ENCODE assay signal across 8 mouse cellular contexts in genomic region chr6:86471317-86471716, GRCm38 (mm10). TPM values are rescaled to one million over a fixed set of nuclear protein-coding genes. Genes with fewer than 3 reads are reported as not detected.
A peak's percentile ranks its signal among the peaks of the same experiment; 100 is the strongest.
DNase-seq lines count a peak whose midpoint lies in the region; ATAC-seq and TF ChIP-seq lines count a peak whose summit lies in the region.

No protein-coding gene starts in this region.

- no peaks in the 10 kb centered on the region for H3K27me3 ChIP-seq in E14TG2a.4 (ENCODE audit: insufficient read depth, low read length)
- no peaks in the 10 kb centered on the region for H3K27me3 ChIP-seq in forebrain, postnatal 0 days (ENCODE audit: insufficient read depth, low read length)
- H3K27me3 ChIP-seq in liver, embryonic 14.5 days (ENCODE audit: control insufficient read depth, insufficient read depth, low read length): no peaks in the 10 kb centered on the region

- ATAC-seq in forebrain, postnatal 0 days: no peak
- ATAC-seq in liver, embryonic 14.5 days (ENCODE audit: insufficient read depth): no peak

- no peak for DNase-seq in gastrocnemius, adult 2 months
- DNase-seq in gastrocnemius, postnatal 4 days (ENCODE audit: low spot score in 2 of 2): no peak
- no peak for DNase-seq in forebrain, postnatal 0 days
- no peak for DNase-seq in liver, embryonic 14.5 days (ENCODE audit: low read depth in 3 of 3, low spot score in 3 of 3)
- DNase-seq in right cerebral cortex, adult 2 months (ENCODE audit: low spot score in 2 of 2): no peak
- DNase-seq in frontal cortex, adult 2 months (ENCODE audit: extremely low spot score in 1 of 2, low spot score in 1 of 2): no peak
- no peak for DNase-seq in spleen, postnatal 10 days (ENCODE audit: low spot score in 2 of 2)

- no peak for TF ChIP-seq CTCF in gastrocnemius, adult 2 months (IDR thresholded peaks at IDR 0.05)
- no peak for TF ChIP-seq CTCF in E14TG2a.4 (conservative IDR thresholded peaks at IDR 0.05; ENCODE audit: low read length)
- no peak for TF ChIP-seq CTCF in forebrain, postnatal 0 days (IDR thresholded peaks at IDR 0.05; ENCODE audit: low read depth)
- TF ChIP-seq CTCF in liver, embryonic 14.5 days (IDR thresholded peaks at IDR 0.05; ENCODE audit: low read depth): no peak

- TF ChIP-seq EP300 in liver, embryonic 14.5 days (IDR thresholded peaks at IDR 0.05; ENCODE audit: low read depth): no peak

- H3K4me2 ChIP-seq in forebrain, postnatal 0 days (ENCODE audit: low read depth): peak overlapping the region; percentile 75; the same call in 1 of the 2 replicates
- H3K4me2 ChIP-seq in liver, embryonic 14.5 days (ENCODE audit: low read depth): peak overlapping the region; percentile 89

- H3K4me3 ChIP-seq in gastrocnemius, adult 2 months: peak overlapping the region; percentile 73
- peak overlapping the region; percentile 81 for H3K4me3 ChIP-seq in E14TG2a.4 (replicated peaks; ENCODE audit: low read length)
- H3K4me3 ChIP-seq in forebrain, postnatal 0 days (ENCODE audit: low read depth, low read length): no peak overlapping the region
- H3K4me3 ChIP-seq in liver, embryonic 14.5 days (ENCODE audit: insufficient read depth in 1 of 2, low read depth in 2 of 2, low read length in 2 of 2): peak overlapping the region; percentile 58 to 73

- peak overlapping the region; percentile 92 for H3K27ac ChIP-seq in gastrocnemius, adult 2 months
- 0 out of 2 replicates have a peak overlapping the region, but pooled peaks have one; percentile 85 for H3K27ac ChIP-seq in forebrain, postnatal 0 days (ENCODE audit: low read depth, low read length)
- H3K27ac ChIP-seq in liver, embryonic 14.5 days: peak overlapping the region; percentile 65

- intact Hi-C loops in gastrocnemius, adult 2 months (cut with DNase I): no loop called here

- H3K4me1 ChIP-seq in E14TG2a.4 (replicated peaks; ENCODE audit: low read depth, low read length): peaks cover 55% of the 10 kb centered on the region
- H3K4me1 ChIP-seq in forebrain, postnatal 0 days (ENCODE audit: insufficient read depth): peaks cover 8% of the 10 kb centered on the region
- peaks cover 15 to 22% of the 10 kb centered on the region in 2 experiments for H3K4me1 ChIP-seq in liver, embryonic 14.5 days (replicated peaks; ENCODE audit: control insufficient read depth in 2 of 2, insufficient read depth in 2 of 2, low read length in 1 of 2)

- WGBS in forebrain, postnatal 0 days: 93% methylated on average over 3 of the region's 3 CpGs
- 49% methylated on average over 3 of the region's 3 CpGs for WGBS in liver, embryonic 14.5 days (ENCODE audit: insufficient replicate concordance)

- H3K36me3 ChIP-seq in E14TG2a.4 (ENCODE audit: insufficient read depth, low read length): peaks cover 48% of the 10 kb centered on the region
- peaks cover 8% of the 10 kb centered on the region; the same call in 1 of the 2 replicates for H3K36me3 ChIP-seq in forebrain, postnatal 0 days (ENCODE audit: insufficient read depth)
- H3K36me3 ChIP-seq in liver, embryonic 14.5 days (replicated peaks; ENCODE audit: control insufficient read depth, insufficient read depth, low read depth): no peaks in the 10 kb centered on the region; the same call in 1 of the 2 replicates

- peak overlapping the region; percentile 58 for H3K9ac ChIP-seq in forebrain, postnatal 0 days
- peak overlapping the region; percentile 74 for H3K9ac ChIP-seq in liver, embryonic 14.5 days (replicated peaks)

- no peaks in the 10 kb centered on the region for H3K9me3 ChIP-seq in E14TG2a.4 (ENCODE audit: low read length)
- H3K9me3 ChIP-seq in forebrain, postnatal 0 days (ENCODE audit: low read length): no peaks in the 10 kb centered on the region
- H3K9me3 ChIP-seq in liver, embryonic 14.5 days (ENCODE audit: control insufficient read depth, low read length): no peaks in the 10 kb centered on the region

RNA-seq across cellular contexts. Expression of gene C87436, which starts 33.1 kb away (rescaled TPM):
- total RNA-seq in gastrocnemius, adult 2 months (2021): 1 to 10 TPM; 7.5 to 8.0 TPM
- 10 to 100 TPM; 11.3 to 12.4 TPM for total RNA-seq in gastrocnemius, postnatal 4 days (2021)
- 20.5 and 24.8 TPM in 2 replicates for total RNA-seq in forebrain, postnatal 0 days (2014; rRNA removed)
- polyA plus RNA-seq in forebrain, postnatal 0 days (2015; fragmentation: Nextera tagmentation; extraction: Ambion mirVana): 19.6 and 21.9 TPM in 2 replicates
- polyA plus RNA-seq in liver, embryonic 14.5 days (2012; rRNA removed): 4.7 and 6.2 TPM in 2 replicates
- polyA plus RNA-seq in liver, embryonic 14.5 days (2014; fragmentation: Nextera tagmentation; extraction: Ambion mirVana): 10.5 and 10.7 TPM in 2 replicates
- polyA plus RNA-seq in frontal cortex, adult 2 months (2012; rRNA removed): 18.9 and 19.1 TPM in 2 replicates

RNA-seq across cellular contexts. Expression of gene Gm44790, which starts 44.9 kb away (rescaled TPM):
- under 1 TPM in 1 of 2 experiments, not detected in 1; 0.53 TPM for total RNA-seq in gastrocnemius, adult 2 months (2021)
- not detected for total RNA-seq in gastrocnemius, postnatal 4 days (2021)
- total RNA-seq in forebrain, postnatal 0 days (2014; rRNA removed): not detected in 2 replicates
- 0.67 and 2.0 TPM in 2 replicates for polyA plus RNA-seq in forebrain, postnatal 0 days (2015; fragmentation: Nextera tagmentation; extraction: Ambion mirVana)
- polyA plus RNA-seq in liver, embryonic 14.5 days (2012; rRNA removed): 0.11 TPM in 1 of 2 replicates, not detected in the other
- not detected in 2 replicates for polyA plus RNA-seq in liver, embryonic 14.5 days (2014; fragmentation: Nextera tagmentation; extraction: Ambion mirVana)
- 0.82 and 1.1 TPM in 2 replicates for polyA plus RNA-seq in frontal cortex, adult 2 months (2012; rRNA removed)

RNA-seq across cellular contexts. Expression of gene Pcbp1, which starts 54.8 kb away (rescaled TPM):
- 100 to 1,000 TPM; 121 to 128 TPM for total RNA-seq in gastrocnemius, adult 2 months (2021)
- total RNA-seq in gastrocnemius, postnatal 4 days (2021): 100 to 1,000 TPM; 235 to 247 TPM
- total RNA-seq in forebrain, postnatal 0 days (2014; rRNA removed): 45.7 and 49.3 TPM in 2 replicates
- polyA plus RNA-seq in forebrain, postnatal 0 days (2015; fragmentation: Nextera tagmentation; extraction: Ambion mirVana): 340 and 351 TPM in 2 replicates
- polyA plus RNA-seq in liver, embryonic 14.5 days (2012; rRNA removed): 124 and 136 TPM in 2 replicates
- polyA plus RNA-seq in liver, embryonic 14.5 days (2014; fragmentation: Nextera tagmentation; extraction: Ambion mirVana): 188 and 220 TPM in 2 replicates
- 169 and 180 TPM in 2 replicates for polyA plus RNA-seq in frontal cortex, adult 2 months (2012; rRNA removed)
